Mouse (Mus musculus) midbrain, embryonic 16.5 days (tissue): ENCODE data around the gene Uggt2. TPM values are rescaled to one million over a fixed set of nuclear protein-coding genes. Genes with fewer than 3 reads are reported as not detected.

ENCODE experiments used
- polyA plus RNA-seq: library from polyadenylated mRNA; unstranded; fragments of >200 nt; fragmentation: Nextera tagmentation; extraction: Ambion mirVana; gene quantifications from 2 replicates; pipeline ENCODE4 v1.2.1, GENCODE M21; 2015

Gene Uggt2
- polyA plus RNA-seq, 1 experiment from 2014 or later: 20.0 TPM

Other genes starting within 250 kb of the Uggt2 start
- 88.3 and 103 TPM in 2 replicates for gene Dzip1, start 174.0 kb downstream of the Uggt2 start, polyA plus RNA-seq
- 20.2 and 21.3 TPM in 2 replicates for gene Dnajc3, start 161.5 kb downstream of the Uggt2 start, polyA plus RNA-seq
- gene Hs6st3, start 38.9 kb upstream of the Uggt2 start, polyA plus RNA-seq: 1.2 and 1.3 TPM in 2 replicates